Comparison of ENCODE assay signal across 8 mouse cellular contexts in genomic region chr7:90302647-90303552, GRCm38 (mm10). TPM values are rescaled to one million over a fixed set of nuclear protein-coding genes. Genes with fewer than 3 reads are reported as not detected.
A peak's percentile ranks its signal among the peaks of the same experiment; 100 is the strongest.
DNase-seq lines count a peak whose midpoint lies in the region; ATAC-seq and TF ChIP-seq lines count a peak whose summit lies in the region.

No protein-coding gene starts in this region.

- H3K4me1 ChIP-seq in hindbrain, embryonic 15.5 days (replicated peaks) = peaks cover 9% of the 10 kb centered on the region; the same call in 1 of the 2 replicates
- H3K4me1 ChIP-seq in liver, embryonic 16.5 days (ENCODE audit: control insufficient read depth, low read depth, low read length) = no peaks in the 10 kb centered on the region
- peaks cover 4% of the 10 kb centered on the region; the same call in 1 of the 2 replicates for H3K4me1 ChIP-seq in stomach, embryonic 15.5 days

- no peaks in the 10 kb centered on the region for H3K9me3 ChIP-seq in hindbrain, embryonic 15.5 days
- H3K9me3 ChIP-seq in liver, embryonic 16.5 days (replicated peaks; ENCODE audit: control insufficient read depth, low read length) = no peaks in the 10 kb centered on the region
- H3K9me3 ChIP-seq in stomach, embryonic 15.5 days = no peaks in the 10 kb centered on the region

- no peaks in the 10 kb centered on the region for H3K36me3 ChIP-seq in hindbrain, embryonic 15.5 days
- no peaks in the 10 kb centered on the region for H3K36me3 ChIP-seq in liver, embryonic 16.5 days (ENCODE audit: control insufficient read depth, insufficient read depth)
- no peaks in the 10 kb centered on the region for H3K36me3 ChIP-seq in stomach, embryonic 15.5 days

- no peak for DNase-seq in left cerebral cortex, adult 2 months (ENCODE audit: extremely low spot score in 1 of 2, low spot score in 2 of 2)
- DNase-seq in left cerebral cortex, adult 8-10 months (ENCODE audit: low spot score in 2 of 2) = no peak
- peak; percentile 51 for DNase-seq in embryo, embryonic 10.5 days (ENCODE audit: low spot score)
- DNase-seq in left cerebral cortex, adult 11 months (ENCODE audit: low spot score) = no peak
- no peak for DNase-seq in right cerebral cortex, postnatal 4 days

- peak overlapping the region; percentile 61 for H3K4me3 ChIP-seq in left cerebral cortex, adult 2 months
- peak overlapping the region; percentile 60 for H3K4me3 ChIP-seq in hindbrain, embryonic 15.5 days
- H3K4me3 ChIP-seq in liver, embryonic 16.5 days (ENCODE audit: low read depth, low read length) = peak overlapping the region; percentile 56
- H3K4me3 ChIP-seq in stomach, embryonic 15.5 days (replicated peaks) = peak overlapping the region; percentile 62

- peak overlapping the region; percentile 40 for H3K27ac ChIP-seq in left cerebral cortex, adult 2 months
- H3K27ac ChIP-seq in hindbrain, embryonic 15.5 days (replicated peaks) = no peak overlapping the region
- no peak overlapping the region for H3K27ac ChIP-seq in liver, embryonic 16.5 days (ENCODE audit: low read length)
- H3K27ac ChIP-seq in stomach, embryonic 15.5 days = no peak overlapping the region

- H3K27me3 ChIP-seq in hindbrain, embryonic 15.5 days = peaks cover 19% of the 10 kb centered on the region; the same call in 1 of the 2 replicates
- H3K27me3 ChIP-seq in liver, embryonic 16.5 days (ENCODE audit: control insufficient read depth, insufficient read depth, low read depth, low read length) = peaks cover 35% of the 10 kb centered on the region
- 0 out of 2 replicates have a peak, but pooled peaks cover 3% of the 10 kb centered on the region for H3K27me3 ChIP-seq in stomach, embryonic 15.5 days (replicated peaks)

- intact Hi-C loops in left cerebral cortex, adult 2 months (cut with DNase I) = no loop called here

- peak; percentile 62; the same call in 1 of the 2 replicates for ATAC-seq in hindbrain, embryonic 15.5 days (ENCODE audit: low FRiP score, low read depth)
- ATAC-seq in liver, embryonic 16.5 days (ENCODE audit: low read depth) = no peak
- ATAC-seq in stomach, embryonic 15.5 days (ENCODE audit: insufficient read depth, low FRiP score, low read depth) = no peak

- H3K9ac ChIP-seq in hindbrain, embryonic 15.5 days = peak overlapping the region; percentile 49
- H3K9ac ChIP-seq in liver, embryonic 16.5 days (ENCODE audit: low read depth, low read length) = no peak overlapping the region
- H3K9ac ChIP-seq in stomach, embryonic 15.5 days = 0 out of 2 replicates have a peak overlapping the region, but pooled peaks have one; percentile 39

- H3K4me2 ChIP-seq in hindbrain, embryonic 15.5 days = peak overlapping the region; percentile 97
- peak overlapping the region; percentile 72 for H3K4me2 ChIP-seq in liver, embryonic 16.5 days (ENCODE audit: low read depth, low read length)
- H3K4me2 ChIP-seq in stomach, embryonic 15.5 days = peak overlapping the region; percentile 92

- WGBS in hindbrain, embryonic 15.5 days = 6% methylated on average over 27 of the region's 27 CpGs
- WGBS in liver, embryonic 16.5 days (ENCODE audit: insufficient replicate concordance) = 2% methylated on average over 27 of the region's 27 CpGs
- 2% methylated on average over 27 of the region's 27 CpGs for WGBS in stomach, embryonic 15.5 days

- TF ChIP-seq CTCF in left cerebral cortex, adult 2 months (IDR thresholded peaks at IDR 0.05) = no peak

RNA-seq across cellular contexts. Expression of gene Sytl2, which starts 0.8 kb away (rescaled TPM):
- 10 to 100 TPM; 87.1 to 90.8 TPM for total RNA-seq in left cerebral cortex, adult 2 months (2021)
- 100 to 1,000 TPM in 1 of 4 experiments, 10 to 100 TPM in 3; 79.5 to 104 (median 86.6) TPM for total RNA-seq in left cerebral cortex, adult 8-10 months (2022)
- polyA plus RNA-seq in hindbrain, embryonic 15.5 days (2015; fragmentation: Nextera tagmentation; extraction: Ambion mirVana) = 7.8 and 8.5 TPM in 2 replicates
- 0.69 and 0.99 TPM in 2 replicates for polyA plus RNA-seq in liver, embryonic 16.5 days (2015; fragmentation: Nextera tagmentation; extraction: Ambion mirVana)
- polyA plus RNA-seq in stomach, embryonic 15.5 days (2015; fragmentation: Nextera tagmentation; extraction: Ambion mirVana) = 15.0 and 16.5 TPM in 2 replicates

RNA-seq across cellular contexts. Expression of gene Ccdc83, which starts 37.3 kb away (rescaled TPM):
- not detected for total RNA-seq in left cerebral cortex, adult 2 months (2021)
- not detected for total RNA-seq in left cerebral cortex, adult 8-10 months (2022)
- not detected in 2 replicates for polyA plus RNA-seq in hindbrain, embryonic 15.5 days (2015; fragmentation: Nextera tagmentation; extraction: Ambion mirVana)
- polyA plus RNA-seq in liver, embryonic 16.5 days (2015; fragmentation: Nextera tagmentation; extraction: Ambion mirVana) = not detected in 2 replicates
- not detected in 2 replicates for polyA plus RNA-seq in stomach, embryonic 15.5 days (2015; fragmentation: Nextera tagmentation; extraction: Ambion mirVana)
